Mouse (Mus musculus) kidney, adult 11 months (tissue): ENCODE results near the gene Kcnk15.

Experiments
- DNase-seq: peaks from one replicate; pipeline ENCODE4 v3.0.0; 2022

The Kcnk15 gene

DNA sequence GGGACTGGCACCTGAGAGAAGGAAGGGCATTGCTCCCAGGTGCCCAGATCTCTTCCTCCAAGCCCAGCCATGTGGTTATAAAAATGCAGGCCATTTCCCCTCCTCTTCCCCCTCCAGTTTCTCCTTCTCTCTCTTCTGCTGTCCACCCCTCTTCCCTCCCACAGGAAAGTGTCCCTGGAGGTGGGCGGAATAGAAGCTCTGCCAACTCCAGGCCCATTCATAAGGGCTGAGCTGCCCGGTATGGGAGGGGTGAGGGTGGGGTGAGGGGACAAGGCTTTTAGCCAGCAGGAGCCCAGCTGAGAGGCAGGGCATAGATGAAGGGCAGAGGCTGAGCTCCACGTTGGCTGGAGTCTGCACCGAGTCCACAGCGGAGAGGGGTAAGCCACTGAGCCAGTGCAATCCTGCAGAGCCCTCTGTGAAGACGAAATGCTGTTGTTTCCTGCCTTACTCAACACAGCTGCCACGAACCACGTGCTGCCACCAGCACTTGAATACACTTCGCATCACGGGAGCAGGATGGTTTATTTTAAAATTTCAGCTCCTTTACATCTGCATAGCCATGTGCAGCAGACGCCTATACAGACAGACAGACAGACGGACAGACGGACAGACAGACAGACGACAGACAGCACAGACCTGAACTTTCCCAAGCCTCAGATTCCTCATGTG lies 23.5 kb downstream of the Kcnk15 start:
- no peak for DNase-seq

GRCm38 (mm10) chr2:163880891-163881290 lies 27.4 kb downstream of the Kcnk15 start:
- peak; percentile 8 for DNase-seq

GRCm38 (mm10) chr2:163882859-163883652 lies 29.6 kb downstream of the Kcnk15 start:
- DNase-seq: no peak

DNA sequence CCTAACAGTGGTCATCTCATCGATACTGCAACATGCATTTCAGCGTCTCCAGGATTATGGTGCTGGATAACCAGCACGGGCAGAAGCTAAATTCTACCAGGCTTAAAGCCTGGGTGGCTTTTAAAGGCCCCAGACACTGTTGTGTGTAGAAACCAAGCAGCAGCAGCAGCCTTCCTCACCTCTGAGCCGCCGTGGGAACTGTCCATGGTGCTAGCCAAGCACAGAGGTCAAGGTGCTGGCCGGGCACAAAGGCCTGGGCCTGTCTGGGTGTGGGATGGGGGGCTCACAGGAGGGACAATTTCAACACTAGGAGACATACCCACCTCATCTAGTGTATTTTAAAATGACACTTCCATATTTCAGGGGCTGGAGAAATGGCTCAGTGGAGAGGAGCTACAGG lies 36.0 kb downstream of the Kcnk15 start:
- DNase-seq: no peak

DNA sequence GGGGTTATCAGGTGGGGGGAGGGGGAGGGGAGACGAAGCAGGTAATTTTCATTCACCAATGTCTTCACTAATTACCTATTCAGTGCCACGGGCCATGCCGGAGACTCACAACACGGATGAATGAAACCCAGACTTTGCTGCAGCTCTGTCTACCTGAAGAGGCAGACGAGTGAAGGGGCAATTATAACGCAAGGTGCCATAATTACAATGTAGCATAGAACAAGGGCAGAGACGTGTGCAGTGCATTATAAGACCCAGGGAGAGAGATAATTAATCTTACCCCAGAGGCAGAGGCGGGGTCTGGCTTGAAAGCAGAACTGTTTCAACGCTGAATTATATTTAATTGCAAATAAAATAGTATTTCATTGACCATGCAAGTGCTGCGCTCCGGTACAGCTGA lies 37.1 kb downstream of the Kcnk15 start:
- no peak for DNase-seq

DNA sequence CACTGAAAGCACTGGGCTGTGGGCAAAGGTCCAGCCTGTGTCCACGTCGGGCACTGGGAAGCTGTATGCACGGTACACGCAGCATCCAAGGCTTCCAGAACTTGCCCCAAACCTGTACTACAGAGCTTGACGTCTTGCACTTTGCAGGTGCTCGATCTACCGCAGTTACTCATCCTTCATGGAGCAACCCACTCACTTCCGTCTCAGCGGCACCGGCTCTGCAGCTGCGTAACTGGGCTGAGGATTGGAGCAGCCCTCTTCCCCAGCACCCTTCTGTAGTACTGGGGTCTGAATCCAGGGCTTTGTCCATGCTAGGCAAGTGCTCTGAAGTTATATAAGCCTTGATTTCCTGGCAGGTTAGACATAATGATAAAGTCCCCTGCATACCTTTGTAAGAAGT lies 37.8 kb downstream of the Kcnk15 start:
- no peak for DNase-seq

- DNase-seq: no peak
Observed at GRCm38 (mm10) chr2:163893446-163894370, 40.3 kb downstream of the Kcnk15 start.

DNA sequence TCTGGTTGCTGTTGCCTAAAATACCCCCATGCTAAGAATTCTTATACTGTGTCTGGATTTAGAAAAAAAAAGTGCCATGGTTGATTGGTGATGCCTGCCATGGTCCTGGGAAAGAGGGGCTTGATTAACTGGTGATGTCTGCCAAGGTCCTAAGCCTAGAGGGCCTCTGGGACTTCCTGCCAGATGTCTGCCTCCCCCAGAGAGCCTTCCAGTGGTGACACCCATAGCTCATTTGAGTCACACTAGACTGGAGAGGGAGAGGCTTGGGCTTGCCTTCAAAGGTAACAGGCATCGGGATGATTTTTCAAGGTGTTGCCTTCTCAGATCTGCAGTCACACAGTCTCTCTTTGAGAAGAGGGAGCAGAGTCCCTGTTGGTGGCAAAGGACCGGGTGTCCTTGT lies 41.7 kb downstream of the Kcnk15 start:
- no peak for DNase-seq

DNA sequence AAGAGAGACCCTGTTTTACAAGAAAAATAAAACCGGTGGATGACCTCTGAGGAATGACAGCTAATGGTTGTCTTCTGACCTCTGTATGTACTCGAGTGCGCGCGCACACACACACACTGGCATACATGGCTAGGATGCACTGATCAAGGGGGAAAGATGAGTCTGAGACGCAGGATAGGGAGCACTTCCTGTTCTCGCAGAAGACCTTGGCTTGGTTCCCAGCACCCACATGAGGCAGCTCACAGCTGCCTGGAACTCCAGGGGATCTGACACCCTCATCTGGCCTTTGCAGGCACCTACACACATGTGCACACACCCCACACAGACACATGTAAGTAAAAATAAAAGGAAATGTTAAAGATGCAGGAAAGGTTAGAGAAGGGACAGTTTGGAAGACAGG lies 43.6 kb downstream of the Kcnk15 start:
- no peak for DNase-seq

DNA sequence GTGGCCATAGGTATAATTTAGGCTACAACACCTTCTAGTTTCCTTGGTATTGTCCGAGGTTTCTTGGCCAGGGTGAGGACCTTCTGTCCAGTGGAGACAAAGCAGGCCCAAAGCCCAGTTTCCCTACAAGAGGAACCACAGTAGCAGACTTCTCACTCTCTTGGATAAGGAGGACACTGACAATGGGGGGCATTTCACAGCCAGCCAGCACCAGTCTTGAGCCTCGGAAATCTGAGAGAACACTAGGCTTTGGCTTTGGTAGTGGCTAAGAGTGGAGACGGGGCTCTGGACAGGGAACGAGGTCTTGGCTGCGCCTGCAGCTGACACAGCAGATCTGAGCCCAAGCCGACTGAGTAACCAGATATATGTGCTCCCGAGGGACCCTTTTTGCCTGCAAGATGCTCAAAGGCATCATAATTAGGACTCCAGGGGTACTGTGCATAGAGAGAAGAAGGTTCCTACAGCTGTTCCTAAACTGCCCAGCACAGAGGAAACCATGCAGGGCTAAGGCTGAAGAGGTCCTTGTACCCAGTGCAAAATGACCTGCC lies 44.6 kb downstream of the Kcnk15 start:
- no peak for DNase-seq

GRCm38 (mm10) chr2:163899910-163900411 lies 46.5 kb downstream of the Kcnk15 start:
- DNase-seq: no peak

DNA sequence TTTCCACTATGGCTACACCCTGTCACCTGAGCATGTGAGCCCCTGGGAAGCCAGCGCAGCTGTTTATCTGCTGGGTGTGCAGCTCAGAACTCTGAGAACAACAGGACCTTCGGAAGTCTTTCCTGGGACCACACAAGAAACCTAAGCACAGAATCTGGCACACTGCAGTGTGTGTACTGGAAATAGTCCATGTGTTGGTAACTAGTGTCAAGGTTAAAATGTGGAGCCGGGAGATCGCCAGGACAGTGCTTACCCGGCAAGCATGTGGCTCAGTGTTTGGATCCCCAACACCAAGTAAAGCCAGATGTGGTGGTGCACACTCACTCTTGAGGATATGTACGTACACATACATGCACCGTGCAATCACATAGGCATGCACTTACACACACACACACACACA lies 47.6 kb downstream of the Kcnk15 start:
- no peak for DNase-seq

- no peak for DNase-seq
Observed at GRCm38 (mm10) chr2:163902448-163902847, 49.0 kb downstream of the Kcnk15 start.

GRCm38 (mm10) chr2:163903461-163903860 lies 50.0 kb downstream of the Kcnk15 start:
- DNase-seq: no peak

DNA sequence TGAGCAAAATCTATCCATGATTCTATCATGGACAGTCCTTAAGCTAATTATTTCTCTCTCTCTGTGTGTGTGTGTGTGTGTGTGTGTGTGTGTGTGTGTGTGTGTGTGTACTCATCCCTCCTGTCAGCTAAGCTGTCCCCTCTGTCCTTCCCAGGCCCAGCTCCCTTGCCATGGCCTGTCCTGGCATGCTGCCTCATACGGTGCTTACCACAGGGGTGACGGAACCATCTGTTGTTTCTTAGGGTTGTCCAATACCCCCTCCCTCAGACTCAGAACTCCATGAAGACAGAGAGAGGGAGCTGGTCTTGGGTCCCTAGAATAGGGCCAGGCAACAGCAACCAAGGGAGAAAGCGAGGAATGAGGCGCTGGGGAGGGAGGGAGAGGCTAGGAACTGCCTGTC lies 50.9 kb downstream of the Kcnk15 start:
- DNase-seq: no peak

DNA sequence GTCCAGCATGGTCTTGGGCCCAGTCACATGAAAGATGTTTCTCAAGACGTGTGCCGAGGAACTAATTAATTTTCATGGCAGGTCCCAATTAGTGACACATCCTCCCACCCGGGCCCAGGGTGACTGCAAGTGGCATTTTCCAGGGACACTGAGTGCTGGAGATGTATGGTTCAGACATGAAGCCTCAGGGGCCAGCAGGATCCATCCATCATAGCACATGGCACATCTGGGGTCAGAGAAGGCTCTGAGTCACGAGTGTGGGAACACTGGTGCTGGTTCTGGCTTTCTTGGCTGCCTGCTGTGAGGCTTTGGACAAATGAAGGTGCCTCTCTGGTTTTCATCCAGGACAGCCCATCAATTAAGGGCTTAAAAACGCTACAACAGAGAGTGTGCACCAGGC lies 53.7 kb downstream of the Kcnk15 start:
- DNase-seq: no peak
